Mouse (Mus musculus) granulocyte monocyte progenitor cell, adult 5-6 weeks (primary cell): Measurements from ENCODE around the gene Rreb1. TPM values are rescaled to one million over a fixed set of nuclear protein-coding genes. Genes with fewer than 3 reads are reported as not detected.

Source experiments
- ATAC-seq: replicated peaks from 2 replicates; pipeline ENCODE4 v1.8.0; 2016; ENCODE audit warnings: mild to moderate bottlenecking, moderate TSS enrichment, inconsistent platforms; ENCODE audit not compliant: poor library complexity, severe bottlenecking
- total RNA-seq, 2 experiments: library from RNA; stranded (forward) in 1 of 2; stranded (reverse) in 1 of 2; fragments of 200-712, 200-1000 nt in 1 of 2; fragments of >200 nt in 1 of 2; fragmentation: Nextera tagmentation in 1 of 2; gene quantifications; 2 replicates each; pipeline ENCODE4 v1.2.3; 2014 to 2017

Gene Rreb1
- total RNA-seq, 2 experiments from 2014 or later: 30.9 to 70.6 TPM

DNA sequence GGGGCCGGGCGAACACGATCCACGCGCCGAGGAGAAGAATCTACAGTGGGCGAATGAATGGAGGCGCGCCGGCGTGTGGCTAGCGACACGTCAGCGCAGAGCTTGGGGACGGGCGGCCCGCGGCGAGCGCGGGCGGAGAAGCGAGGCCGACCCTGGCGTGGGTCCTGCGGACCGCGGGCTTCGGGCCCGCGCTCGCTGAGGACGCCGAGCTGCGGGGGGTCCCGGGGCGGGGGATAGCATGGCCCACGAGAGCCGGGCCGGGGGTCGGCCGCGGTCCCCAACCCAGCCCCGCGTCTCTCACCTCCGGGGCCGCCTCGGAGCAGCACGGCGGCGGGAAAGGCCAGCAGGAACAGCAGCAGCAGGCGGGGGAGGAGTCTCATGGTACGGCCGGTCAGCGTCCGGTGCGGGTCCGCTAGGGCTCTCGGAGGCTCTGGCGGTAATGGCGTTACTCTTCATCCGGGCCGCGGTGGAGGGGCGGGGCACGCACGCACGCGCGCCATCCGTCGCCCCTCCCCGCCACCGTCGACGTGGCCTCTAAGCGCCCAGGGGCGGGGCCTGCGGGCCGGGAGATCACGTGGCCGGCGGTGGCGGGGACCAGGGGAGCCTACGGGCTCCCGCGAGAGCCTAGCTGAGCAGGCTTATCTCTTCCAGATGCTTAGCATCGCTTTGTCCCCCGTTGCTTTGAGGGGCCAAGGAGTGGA, 215.7 kb downstream of the Rreb1 start, which contains the start of gene Ssr1:
TSS of gene Ssr1 (minus strand) at position 514 of the 701 bp plus-strand sequence.
- ATAC-seq: peak; percentile 90

DNA sequence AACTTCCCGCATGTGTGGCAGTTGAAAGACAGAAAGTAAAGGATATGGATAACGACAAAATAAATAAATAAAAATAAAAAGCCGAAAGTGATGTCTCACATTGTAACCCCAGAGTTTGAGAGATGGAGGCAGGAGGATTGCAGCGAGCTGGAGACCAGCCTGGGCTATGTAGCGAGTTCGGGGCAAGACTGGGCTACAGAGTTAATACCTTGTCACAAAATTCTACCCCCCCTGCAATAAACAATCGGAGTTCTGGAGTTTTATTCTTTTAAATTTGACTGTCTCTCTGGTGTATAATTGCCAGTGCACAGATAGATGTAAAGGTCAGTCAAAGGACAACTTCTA, 216.2 kb downstream of the Rreb1 start:
- ATAC-seq: peak; percentile 4; the same call in 1 of the 2 replicates

GRCm38 (mm10) chr13:37999713-38000112, 221.5 kb downstream of the Rreb1 start:
- no peak for ATAC-seq

Other genes with a start within 250 kb of the Rreb1 start
- 144 and 158 TPM in 2 replicates for gene Ssr1, start 215.8 kb downstream of the Rreb1 start, total RNA-seq (2014; fragmentation: Nextera tagmentation)
- gene Ssr1, start 215.8 kb downstream of the Rreb1 start, total RNA-seq (2017): 263 and 333 TPM in 2 replicates